Mouse (Mus musculus) cerebellum, adult 8-10 months (tissue): ENCODE results near the gene Adcy5.

Source experiments
- DNase-seq: peaks from one replicate; pipeline ENCODE4 v3.0.0; 2022

Gene Adcy5

DNA sequence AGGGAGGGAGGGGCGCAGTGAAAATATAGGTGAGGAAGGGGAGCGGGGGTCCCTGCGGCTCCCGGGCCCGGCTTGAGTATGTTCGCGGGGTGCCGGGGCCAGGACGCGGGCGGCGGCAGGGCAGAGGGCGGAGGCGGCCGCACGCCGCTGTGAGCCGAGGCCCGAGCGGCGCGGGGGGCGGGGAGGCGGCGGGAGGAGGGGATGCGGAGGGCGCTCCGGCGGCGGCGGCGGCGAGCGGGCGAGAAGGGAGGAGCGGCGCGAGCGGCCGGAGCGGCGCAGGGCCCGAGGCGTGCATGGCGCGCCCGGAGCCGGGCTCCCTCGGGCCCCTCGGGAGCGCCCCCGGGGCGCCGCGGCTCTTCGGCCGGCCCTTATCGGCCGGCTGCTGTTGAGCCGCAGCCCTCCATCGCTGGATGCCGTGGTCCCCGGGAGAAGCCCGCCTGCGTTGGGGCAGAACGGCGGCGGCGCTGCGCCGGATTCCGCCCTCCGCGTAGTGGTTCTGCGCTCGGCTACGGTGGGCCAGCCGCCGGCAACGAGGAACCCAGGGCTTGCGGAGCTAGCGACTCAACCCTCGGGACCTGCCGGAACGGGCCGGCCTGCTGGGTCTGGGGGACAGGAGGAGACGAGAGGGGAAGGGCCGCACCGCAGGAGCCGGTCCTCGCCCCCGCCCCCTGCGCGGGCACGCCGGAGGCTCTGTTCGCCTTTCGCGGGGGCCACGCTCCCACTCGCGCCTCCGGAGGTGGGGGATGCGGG is at the start of gene Adcy5:
Gene Adcy5 (plus strand): TSS at position 237 of the 750 bp plus-strand sequence.
- peak; percentile 30 for DNase-seq

DNA sequence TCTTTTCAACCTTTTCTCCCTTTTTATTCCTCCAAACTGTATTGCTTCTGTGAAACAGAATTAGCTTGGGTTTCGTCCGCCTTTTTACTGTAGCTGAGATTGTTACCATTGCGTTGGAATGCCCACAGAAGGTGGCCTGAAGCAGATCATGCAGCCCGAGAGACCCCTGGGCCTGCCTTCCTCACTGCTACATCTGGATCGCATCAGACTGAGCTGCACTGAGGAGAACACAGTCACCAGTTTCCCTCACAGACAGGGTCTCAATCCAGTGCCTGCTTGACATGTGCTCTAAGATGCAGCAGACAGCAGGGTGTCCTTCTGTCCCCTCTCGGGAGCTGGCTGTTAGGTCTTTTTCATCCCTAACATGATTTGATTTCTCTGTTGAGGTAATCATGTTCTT is 46.7 kb upstream of the Adcy5 start:
- no peak for DNase-seq

DNA sequence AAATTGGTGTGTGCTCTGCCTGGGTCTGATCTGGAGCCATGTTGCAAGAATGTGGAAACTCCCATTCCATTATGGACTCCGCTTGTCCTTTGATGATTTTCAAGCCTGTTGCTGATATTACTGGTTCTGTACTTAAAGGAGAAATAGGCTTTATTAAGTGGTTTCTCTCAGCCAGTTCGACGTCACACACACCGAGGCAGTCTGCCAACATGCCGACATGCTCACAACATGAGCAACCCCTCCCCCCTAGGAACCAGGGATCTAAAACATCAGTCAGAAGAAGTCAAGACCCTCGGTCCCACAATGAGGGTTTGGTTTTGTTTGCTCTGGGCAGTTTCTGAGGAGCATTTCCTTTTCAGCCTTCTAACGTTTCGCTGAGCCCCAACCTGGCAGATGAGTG is 45.5 kb upstream of the Adcy5 start:
- no peak for DNase-seq

DNA sequence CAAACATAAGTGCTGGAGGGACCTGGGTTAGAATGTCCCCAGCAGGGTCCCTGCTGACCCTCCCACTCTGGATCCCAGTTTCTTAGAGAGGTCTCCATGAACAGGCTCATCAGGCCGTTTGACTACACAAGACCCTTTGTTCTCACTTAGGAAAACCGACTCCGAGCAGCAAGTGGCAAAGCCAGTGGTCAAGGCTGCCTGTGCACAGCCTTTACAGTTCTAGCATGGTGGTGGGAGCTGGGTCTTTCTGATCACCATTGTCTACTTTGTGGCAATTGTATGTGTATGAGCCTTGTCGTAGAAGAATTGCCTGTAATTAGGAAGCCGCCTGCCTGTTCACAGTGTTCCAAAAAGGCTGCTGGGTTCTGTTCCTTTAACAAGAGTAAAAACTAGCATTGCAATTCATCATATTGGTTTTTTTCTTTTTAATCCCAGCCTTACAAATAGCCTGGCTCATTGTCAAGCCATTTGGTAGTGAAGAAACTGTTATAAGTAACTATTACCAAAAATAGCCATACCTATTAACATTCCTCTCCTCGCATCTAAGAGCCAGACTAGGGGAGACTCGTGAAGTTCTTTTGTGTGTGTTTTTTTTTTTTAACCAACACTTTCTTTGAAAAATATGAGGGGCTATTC is 44.9 kb upstream of the Adcy5 start:
- DNase-seq, result no peak

DNA sequence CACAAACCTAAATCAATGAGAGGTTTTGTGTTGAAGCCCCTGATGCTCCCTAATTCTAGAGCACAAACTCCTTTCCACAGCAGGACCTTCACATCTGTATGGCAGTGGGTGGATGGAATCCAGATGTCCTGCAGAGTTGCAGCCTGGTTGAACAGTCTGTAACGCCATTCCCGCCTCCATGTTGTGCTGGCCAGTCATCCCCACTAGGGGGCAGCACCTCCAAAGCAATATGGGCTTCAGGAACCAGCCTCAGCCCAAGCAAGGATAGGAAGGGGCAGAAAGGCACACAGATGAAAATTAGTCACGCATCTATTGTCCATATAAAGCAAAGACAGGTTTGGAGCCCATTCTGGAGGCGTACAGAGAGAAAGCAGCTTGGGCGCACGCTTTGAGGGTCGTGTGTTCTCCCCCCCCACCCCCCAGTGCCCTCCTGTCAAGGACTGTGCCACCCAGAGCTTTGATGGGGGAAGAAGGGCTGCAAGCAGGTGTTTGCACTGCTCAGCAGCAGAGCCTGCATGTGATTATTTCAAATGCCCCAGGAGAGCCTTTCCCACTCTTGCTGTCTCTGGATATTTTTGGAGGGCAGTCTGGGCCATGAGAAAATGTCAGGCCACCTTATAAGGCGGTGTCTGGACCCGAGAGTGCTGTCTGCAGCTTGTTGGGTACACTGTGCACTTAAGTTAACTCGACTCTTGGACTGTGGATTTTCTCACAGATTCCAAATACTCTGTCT is 44.1 kb upstream of the Adcy5 start:
- DNase-seq, result peak; percentile 81

DNA sequence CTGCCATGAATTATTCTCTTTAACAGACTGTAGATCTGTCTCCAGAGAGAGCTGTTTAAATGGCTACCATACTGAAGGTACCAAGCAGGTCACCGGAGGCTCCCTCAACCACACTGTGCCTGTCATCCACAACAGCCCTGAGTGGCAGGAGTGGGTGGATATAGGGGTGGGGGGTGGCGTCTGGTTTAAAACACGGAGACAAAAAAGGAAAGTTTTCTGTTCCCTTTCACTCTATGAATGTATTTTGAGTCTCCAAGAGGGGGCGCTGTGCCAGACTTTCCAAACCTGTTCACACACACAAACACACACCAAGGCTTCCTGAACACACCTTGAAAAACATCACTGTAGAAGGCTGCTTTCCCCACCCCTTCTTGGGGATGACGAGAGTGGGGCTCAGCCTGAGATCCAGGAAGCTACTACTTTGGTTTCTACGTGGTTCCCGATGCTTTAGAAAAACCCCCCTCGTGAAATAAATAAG is 43.5 kb upstream of the Adcy5 start:
- peak; percentile 12 for DNase-seq

DNA sequence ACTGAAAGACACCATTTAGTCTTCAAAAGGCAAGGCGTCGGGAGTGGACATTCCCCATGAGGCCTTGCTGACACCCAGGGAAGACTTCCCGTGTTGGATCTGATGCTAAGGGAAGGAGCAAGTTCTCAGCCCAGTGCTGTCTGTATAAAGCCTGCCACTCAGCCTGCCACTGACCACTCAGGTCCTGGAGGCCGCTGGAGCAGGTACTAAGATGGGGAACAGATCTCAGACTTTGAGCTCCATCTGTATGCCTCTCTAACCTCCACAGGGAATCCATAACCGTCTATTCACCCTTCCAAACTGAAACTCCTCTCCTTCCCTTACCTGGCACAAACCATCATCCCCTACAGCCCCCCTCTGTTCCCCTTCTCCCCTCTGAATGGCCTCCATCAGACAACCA is 41.2 kb upstream of the Adcy5 start:
- DNase-seq, result no peak

DNA sequence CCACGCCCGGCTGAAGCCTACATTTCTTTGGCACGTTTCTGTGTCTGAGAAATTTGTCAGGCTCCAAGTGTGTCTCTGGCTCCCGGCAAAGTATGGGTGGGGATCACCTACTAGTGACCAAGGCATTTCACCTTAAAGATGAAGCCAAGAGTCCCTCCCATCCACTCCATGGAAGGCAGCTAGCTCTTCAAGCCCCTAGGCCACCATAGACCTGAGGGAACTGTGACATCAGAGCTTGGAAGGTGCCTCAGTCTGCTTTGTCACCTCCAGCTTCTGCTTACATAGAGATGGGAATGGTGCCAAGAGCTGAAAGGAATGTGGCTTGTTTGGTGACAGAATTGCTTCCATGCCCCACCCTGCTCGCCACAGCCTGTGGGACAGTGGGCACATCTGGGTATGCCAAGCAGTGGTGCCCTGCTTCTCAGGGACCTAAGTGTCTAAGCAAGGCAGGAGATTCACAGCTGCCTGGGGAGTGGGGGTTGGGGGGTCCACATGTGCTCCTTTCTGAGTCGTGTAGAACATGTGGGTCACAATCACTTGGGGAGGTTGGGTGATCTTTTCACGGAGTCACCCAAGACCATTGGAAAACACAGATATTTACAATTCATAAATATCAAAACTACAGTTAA is 38.2 kb upstream of the Adcy5 start:
- DNase-seq, result no peak

DNA sequence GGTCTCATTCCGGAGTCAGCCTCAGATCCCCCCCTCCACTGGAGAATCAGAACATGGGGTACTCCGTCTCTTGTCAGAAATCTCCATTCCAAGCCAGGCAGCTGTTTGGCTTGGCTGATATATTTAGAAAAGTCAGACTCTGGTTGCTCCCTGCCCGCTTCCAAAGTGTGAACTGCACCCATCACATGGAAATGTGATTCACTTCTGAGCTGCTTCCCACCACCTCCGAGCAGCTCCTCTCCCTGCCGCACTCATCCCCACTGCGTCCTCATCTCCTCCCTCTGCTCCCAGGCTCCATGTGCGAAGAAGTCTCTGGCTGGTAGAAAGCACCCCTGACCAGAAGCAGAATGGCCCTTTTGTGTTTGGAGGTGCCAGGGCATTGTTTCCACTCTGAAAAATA is 37.2 kb upstream of the Adcy5 start:
- DNase-seq, result no peak

DNA sequence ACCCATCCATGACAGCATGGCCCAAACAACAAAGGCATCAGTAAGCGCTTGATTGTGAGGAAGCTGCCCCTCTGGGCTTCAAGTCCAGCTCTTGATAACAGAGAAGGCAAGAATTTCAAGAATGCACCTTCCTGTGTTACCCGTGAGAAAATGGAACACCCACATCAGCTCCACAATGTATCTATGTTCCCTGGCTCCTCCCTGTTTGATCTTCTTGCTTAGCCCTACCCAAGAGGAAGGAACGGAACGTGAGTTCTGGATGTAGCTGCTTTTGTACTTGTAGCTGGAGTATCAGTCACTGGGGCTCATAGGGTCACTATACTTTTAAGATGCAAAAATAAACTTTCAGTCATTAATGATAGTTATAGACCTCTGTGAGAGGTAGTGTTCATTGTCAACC is 34.1 kb upstream of the Adcy5 start:
- no peak for DNase-seq

DNA sequence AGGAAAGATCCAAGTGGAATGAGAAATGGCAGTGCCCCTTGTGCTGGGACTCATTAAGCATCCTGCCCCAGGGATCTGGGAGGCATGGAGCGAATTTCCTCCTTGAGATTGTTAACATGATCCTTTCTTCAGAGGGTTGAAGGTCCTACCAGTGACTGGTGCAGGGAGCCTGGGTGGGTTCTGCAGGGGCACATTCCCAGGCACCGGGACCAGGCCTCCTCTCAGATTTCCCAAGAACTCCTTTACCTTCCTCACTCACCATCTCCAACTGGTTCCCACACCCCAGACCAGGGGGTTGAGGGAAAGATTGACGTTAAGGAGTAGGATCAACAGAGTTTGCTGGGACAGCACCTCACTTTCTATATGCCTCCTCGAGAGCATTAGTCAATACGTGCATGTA is 27.4 kb upstream of the Adcy5 start:
- no peak for DNase-seq

DNA sequence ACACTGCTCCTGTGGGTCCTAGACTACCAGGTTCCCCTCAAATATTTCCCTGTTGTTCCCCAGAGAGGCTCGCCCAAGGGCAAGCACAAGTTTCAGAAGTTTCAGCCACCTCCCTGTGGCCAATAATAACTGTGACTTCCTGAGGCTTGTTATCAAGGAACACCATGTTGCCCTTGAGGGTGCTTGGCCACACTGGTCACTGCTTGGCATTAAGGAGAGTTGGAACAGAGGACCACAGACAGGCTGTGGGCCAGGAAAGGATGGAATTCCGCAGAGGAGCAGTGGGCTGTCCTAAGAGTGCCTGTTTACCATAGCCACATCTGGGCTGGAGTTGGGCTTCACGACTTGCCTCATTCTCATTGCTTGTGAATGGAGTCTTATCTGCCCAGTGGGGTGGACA is 24.5 kb upstream of the Adcy5 start:
- DNase-seq, result no peak

DNA sequence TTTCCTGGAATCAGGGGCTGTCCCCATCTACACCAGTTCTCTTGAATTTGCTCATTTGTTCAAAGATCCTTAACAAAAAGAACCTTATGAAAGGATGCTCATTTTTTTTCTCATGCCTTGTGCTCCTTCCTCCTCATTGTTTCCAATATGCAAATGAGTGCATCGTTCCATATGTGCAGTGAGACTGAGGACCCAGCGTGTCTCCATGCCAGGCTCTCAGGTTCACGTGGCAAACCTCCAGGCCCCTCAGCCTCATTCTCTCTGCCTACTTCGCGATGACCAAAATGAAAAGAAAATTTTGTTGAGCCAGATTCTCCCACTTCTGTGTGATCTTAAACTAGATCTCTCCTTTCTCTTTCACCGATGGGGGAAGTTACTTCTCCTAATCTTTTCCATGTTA is 15.3 kb upstream of the Adcy5 start:
- DNase-seq, result no peak

DNA sequence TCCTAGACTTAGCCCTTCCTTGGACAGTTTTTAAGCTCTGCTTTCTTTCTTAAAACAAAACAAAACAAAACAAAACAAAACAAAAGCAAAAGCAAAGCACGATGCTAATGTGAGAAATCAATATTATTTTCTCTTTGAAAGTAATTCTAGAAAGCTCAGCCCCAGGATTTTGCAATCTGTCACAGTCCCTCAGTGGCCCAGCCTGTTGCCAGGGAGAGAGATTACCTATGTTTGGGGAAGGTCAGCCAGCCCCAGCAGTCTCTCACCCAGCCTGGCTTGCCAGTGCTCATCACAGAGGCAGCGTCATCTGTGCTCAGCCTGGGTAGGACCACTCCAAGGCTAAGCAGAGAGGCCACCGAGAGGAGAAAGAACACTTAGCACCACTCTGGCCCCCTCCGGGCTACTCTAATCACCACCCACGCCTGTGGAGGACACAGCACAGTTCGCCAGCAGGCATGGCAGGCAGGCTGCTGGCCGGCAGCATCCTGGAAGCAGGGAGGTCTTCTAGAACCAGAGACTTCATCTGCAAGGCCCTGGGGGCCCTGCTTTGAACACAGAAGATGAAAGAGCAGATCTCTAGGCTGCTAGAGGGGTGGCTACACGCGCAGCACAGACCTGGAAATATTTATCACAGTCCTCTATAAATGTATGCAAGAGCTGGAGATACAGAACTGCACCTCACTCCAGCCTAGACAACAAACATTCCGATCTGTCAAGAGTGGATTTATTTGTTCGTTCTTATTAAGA is 14.6 kb upstream of the Adcy5 start:
- DNase-seq, result no peak

DNA sequence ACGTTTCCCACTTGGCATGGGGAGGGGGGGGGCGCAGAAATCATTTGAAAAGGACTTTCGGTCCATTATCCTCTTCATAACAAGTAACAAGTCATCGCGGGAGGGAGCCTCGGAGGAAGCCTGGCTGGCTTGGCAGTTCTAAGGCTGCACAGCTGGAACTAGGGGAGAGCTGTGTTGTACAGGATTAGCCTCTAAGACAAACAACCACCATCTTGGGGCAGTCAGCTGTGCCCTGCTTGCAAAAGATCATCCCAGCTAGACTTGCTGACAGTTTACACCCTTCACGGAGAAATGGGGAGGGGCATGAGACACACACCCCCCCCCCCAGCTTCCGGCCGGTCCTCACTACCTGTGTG is 14.1 kb upstream of the Adcy5 start:
- DNase-seq, result no peak

DNA sequence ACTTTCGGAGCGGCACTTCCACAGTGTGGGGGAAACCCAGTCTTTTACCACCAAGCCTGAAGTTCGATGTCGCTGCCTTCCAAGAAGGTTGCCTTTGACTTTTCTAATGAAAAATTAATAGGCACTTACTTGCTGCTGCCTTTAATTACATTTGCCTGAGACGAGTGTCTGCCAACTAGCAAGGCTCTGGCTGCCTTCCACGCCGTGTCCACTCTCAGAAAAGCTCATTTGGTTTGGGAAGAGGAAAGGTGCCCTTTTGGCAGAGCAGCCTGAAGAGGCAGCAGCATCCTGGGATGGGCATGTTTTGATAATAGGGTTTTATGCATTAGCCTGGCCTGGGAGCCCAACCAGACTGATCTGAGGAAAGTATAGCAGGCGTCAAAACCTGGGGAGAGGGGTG is 12.8 kb upstream of the Adcy5 start:
- DNase-seq, result no peak

DNA sequence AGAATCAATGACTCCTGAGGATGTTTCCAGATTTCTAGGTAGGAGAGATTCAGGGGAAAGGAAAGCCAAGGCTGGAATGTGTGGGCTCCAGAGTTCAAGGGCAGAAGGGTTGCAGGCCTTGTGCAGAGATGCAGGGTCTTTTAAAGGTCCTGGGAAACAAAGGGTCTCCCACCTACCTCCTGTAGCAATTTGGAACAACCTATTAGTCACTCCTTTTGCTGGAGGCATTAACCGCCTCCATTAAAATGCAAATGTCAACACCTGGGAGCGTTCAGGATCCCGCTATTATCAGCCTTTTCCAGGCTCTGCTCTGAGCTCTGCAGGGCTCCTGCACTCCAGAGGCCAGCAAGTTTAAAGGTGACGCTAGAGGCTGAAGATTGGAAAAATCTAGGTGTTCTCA is 8.5 kb upstream of the Adcy5 start:
- no peak for DNase-seq

DNA sequence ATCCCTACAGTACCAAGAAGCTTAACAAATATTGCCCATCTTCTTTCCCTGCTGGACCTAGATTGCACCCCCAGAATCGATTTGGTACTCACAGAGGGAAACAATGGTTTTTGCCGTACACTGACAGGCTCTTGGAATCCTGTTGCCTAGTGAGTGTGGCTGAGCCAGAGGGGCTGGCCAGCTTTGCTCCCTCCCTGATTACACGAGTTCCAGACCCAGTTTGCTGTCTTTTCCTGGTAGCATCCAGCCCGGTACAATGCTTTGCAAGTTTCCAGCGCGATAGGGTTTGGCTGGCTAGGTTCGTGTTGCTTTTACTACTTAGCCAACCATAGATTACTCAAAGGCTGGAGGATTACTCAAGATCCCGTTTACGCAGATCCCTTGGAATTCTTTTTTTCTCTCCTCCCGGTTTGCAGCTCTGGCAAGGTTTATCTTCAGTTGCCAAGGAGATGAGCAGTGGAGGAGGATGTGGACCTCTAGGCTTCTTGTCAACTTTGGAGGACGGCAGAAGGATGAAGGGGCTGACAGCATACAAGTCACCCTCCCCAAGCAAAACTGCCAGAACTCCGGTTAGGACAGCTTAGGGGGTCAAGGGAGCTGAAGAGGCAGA is 1.4 kb upstream of the Adcy5 start:
- no peak for DNase-seq

DNA sequence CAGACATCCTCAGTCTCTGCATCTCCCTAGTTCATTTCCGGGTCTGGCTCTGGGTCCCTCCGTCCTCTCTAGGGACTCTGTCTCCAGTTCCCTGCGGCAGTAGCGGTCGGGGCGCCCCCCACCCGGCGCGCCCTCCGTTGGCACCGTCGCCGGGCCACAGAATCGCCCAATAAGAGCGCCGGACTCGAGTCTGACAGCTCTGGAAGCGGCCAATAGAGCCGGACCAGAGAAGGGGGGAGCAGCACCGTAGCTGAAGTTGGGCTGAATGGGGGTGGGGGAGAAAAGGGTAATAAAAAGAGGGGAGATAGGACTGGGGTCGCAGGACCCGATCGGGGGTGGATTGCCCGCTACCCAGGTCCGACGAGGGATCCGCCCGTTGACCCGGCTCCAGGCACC is 434 bp upstream of the Adcy5 start:
- peak; percentile 48 for DNase-seq

DNA sequence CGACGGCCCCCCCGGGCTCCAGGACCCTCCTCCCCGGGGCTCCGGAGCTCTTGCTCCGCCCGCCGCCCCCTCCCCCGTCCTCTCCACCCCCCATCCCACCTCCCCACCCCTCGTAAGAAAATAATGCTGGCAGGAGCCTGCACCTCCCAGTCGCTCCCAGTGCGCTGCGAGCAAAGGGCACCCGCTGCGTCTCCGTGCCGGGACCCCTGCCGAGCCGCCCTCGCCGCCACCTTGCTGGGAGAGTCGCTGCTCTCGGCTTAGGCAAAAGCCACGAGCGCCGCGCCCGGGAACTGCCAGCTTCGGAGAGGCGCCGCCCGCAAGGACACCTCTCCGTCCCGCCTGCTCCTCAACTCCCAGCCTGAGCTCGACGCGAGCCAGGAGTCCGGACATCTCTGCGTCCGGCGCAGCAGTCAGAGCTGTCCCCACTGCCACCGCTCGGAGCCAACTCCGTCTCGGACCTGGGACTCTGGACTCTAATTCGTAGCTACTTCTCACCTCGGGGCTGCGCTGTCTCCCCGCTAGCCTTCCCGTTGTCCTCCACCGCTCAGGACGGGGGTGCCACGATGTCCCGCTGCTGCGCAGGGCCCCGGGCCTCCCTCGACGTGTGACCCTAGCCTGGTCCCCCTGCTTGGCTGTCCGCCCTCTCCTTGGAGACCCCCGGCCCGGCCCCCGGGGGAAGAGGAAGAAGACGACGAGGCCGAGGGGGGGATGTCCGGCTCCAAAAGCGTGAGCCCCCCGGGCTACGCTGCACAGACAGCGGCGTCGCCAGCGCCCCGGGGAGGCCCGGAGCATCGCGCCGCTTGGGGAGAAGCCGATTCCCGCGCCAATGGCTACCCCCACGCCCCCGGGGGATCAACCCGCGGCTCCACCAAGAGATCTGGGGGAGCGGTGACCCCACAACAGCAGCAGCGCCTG is 971 bp downstream of the Adcy5 start:
- peak; percentile 50 for DNase-seq

DNA sequence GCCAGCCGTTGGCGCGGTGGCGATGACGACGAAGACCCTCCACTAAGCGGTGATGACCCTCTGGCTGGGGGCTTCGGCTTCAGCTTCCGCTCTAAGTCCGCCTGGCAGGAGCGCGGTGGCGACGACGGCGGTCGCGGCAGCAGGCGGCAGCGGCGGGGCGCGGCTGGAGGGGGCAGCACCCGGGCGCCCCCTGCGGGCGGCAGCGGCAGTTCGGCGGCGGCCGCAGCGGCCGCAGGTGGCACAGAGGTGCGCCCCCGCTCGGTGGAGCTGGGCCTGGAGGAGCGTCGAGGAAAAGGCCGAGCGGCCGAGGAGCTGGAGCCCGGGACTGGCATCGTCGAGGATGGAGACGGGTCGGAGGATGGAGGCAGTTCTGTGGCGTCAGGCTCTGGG is 1.6 kb downstream of the Adcy5 start:
- peak; percentile 30 for DNase-seq
